Mouse (Mus musculus): ENCODE measurements around the gene Nfe2l2. TPM values are rescaled to one million over a fixed set of nuclear protein-coding genes. Genes with fewer than 3 reads are reported as not detected.
"Not testable (repeated sequence)": the region's sequence is repeated elsewhere in the genome, so short reads cannot be mapped to it uniquely, and the experiment has no call there.

Nfe2l2 gene
- polyA plus RNA-seq, 1 experiment from 2014 or later = 58.3 TPM

- no peak overlapping the region for H3K9ac ChIP-seq (ENCODE audit: low read length)
- H3K4me3 ChIP-seq (ENCODE audit: low read length) = no peak overlapping the region
- ATAC-seq (replicated peaks; ENCODE audit: extremely low read depth, insufficient read depth, low FRiP score) = no peak
- no peaks in the 10 kb centered on the region for H3K36me3 ChIP-seq (ENCODE audit: control insufficient read depth, insufficient read depth)
- WGBS = 75% methylated on average over 1 of the region's 1 CpGs
- H3K9me3 ChIP-seq (replicated peaks; ENCODE audit: control insufficient read depth, low read length) = no peaks in the 10 kb centered on the region
- peaks cover 4% of the 10 kb centered on the region; the same call in 1 of the 2 replicates for H3K4me1 ChIP-seq (ENCODE audit: control insufficient read depth, insufficient read depth, low read length)
- no peak overlapping the region for H3K27ac ChIP-seq (ENCODE audit: low read length)
- H3K27me3 ChIP-seq (ENCODE audit: control insufficient read depth, insufficient read depth, low read length) = no peaks in the 10 kb centered on the region
- no peak overlapping the region for H3K4me2 ChIP-seq (ENCODE audit: low read depth, low read length)
Observed at GRCm38 (mm10) chr2:75650437-75650836, 54.0 kb downstream of the Nfe2l2 start.

DNA sequence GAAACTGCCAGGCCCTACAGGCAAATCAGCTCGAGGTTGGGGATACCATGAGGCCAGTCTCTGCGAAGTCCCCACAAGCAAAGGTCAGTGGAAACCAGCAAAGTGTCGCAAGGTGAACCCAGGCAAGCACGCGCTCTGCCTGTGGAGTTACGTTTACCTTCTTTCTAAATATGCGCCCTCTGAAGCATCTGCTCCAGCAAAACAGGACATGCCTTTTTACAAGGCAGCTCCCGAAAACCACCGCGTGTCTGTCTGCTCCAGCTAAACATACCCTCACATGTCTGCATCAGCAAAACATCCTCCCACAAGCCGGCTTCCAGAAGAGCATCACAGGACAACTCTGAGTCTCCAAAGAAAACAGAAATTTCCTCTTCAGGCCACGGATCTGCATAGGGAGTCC is 59.2 kb downstream of the Nfe2l2 start:
- ATAC-seq (replicated peaks; ENCODE audit: extremely low read depth, insufficient read depth, low FRiP score) = no peak
- 0 out of 2 replicates have a peak, but pooled peaks cover 2% of the 10 kb centered on the region for H3K9me3 ChIP-seq (replicated peaks; ENCODE audit: control insufficient read depth, low read length)
- no peak overlapping the region for H3K4me2 ChIP-seq (ENCODE audit: low read depth, low read length)
- peaks cover 10% of the 10 kb centered on the region for H3K4me1 ChIP-seq (ENCODE audit: control insufficient read depth, insufficient read depth, low read length)
- H3K36me3 ChIP-seq (ENCODE audit: control insufficient read depth, insufficient read depth) = no peaks in the 10 kb centered on the region
- no peak overlapping the region for H3K27ac ChIP-seq (ENCODE audit: low read length)
- 92% methylated on average over 12 of the region's 12 CpGs for WGBS
- H3K9ac ChIP-seq (ENCODE audit: low read length) = no peak overlapping the region
- no peaks in the 10 kb centered on the region for H3K27me3 ChIP-seq (ENCODE audit: control insufficient read depth, insufficient read depth, low read length)
- no peak overlapping the region for H3K4me3 ChIP-seq (ENCODE audit: low read length)

DNA sequence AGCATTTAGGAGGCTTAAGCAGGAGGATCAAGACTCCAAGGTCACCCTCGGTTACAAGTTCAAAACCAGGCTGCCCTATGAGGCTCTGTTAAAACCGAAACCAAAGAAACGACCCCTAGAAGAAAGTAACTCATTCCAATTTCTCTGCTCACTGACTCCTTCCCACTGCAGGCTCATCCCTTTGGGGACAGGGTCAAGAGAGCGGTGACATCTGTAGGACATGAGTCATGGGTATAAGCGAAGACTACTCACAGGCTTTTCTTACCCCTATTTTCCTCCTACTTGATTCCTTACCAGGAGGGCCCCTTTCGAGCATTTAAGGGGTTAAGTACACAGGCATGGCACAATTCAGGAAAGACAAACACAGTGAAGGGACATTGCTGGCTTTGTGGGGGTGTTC is 60.5 kb downstream of the Nfe2l2 start:
- no peaks in the 10 kb centered on the region for H3K27me3 ChIP-seq (ENCODE audit: control insufficient read depth, insufficient read depth, low read length)
- 80% methylated on average over 6 of the region's 6 CpGs for WGBS
- no peaks in the 10 kb centered on the region for H3K36me3 ChIP-seq (ENCODE audit: control insufficient read depth, insufficient read depth)
- no peak for ATAC-seq (replicated peaks; ENCODE audit: extremely low read depth, insufficient read depth, low FRiP score)
- 0 out of 2 replicates have a peak, but pooled peaks cover 2% of the 10 kb centered on the region for H3K9me3 ChIP-seq (replicated peaks; ENCODE audit: control insufficient read depth, low read length)
- no peak overlapping the region for H3K9ac ChIP-seq (ENCODE audit: low read length)
- H3K4me1 ChIP-seq (ENCODE audit: control insufficient read depth, insufficient read depth, low read length) = peaks cover 10% of the 10 kb centered on the region
- H3K4me2 ChIP-seq (ENCODE audit: low read depth, low read length) = no peak overlapping the region
- peak overlapping the region; percentile 82; the same call in 1 of the 2 replicates for H3K27ac ChIP-seq (ENCODE audit: low read length)
- no peak overlapping the region for H3K4me3 ChIP-seq (ENCODE audit: low read length)

DNA sequence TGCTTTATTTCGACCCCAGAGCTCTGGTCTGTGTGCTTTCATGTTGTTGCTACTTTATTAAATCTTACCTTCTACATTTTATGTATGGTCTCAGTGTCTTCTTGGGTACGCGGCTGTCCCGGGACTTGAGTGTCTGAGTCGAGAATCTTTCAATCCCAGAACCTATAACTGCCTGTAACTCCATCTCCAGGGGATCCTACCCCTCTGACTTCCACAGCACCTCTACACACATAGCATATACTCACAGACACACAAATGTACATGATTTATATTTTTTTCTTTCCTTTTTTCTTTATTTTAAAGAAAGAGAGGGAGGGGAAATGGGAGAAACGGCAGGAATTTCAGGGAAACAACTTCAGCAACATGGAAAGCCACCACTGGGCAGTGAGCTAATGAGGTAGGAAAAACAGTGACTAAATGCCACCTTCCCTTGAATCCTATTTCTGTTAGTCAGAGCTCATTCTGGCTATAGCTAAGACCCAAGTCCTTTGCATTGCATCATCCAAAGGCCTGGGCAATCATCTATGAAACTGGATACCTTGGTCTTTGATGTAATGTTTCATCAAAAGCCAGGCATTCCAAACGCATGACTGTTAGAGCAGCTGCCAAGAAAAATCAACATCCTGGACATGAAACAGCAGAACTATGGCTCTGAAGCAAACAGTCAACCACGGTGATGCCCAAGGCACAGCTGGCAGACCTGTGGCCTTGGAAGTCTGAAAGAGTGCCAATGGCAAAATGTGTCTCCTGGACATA is 61.5 kb downstream of the Nfe2l2 start:
- Histone ChIP-seq H3K27me3 (ENCODE audit: control insufficient read depth, insufficient read depth, low read length) (no peaks in the 10 kb centered on the region), H3K4me3 (ENCODE audit: low read length) (no peak overlapping the region), H3K27ac (ENCODE audit: low read length) (peak overlapping the region; percentile 82), H3K9me3 (replicated peaks; ENCODE audit: control insufficient read depth, low read length) (0 out of 2 replicates have a peak, but pooled peaks cover 2% of the 10 kb centered on the region), H3K4me1 (ENCODE audit: control insufficient read depth, insufficient read depth, low read length) (peaks cover 10% of the 10 kb centered on the region), H3K4me2 (ENCODE audit: low read depth, low read length) (no peak overlapping the region), H3K36me3 (ENCODE audit: control insufficient read depth, insufficient read depth) (no peaks in the 10 kb centered on the region), H3K9ac (ENCODE audit: low read length) (no peak overlapping the region)
- ATAC-seq (replicated peaks; ENCODE audit: extremely low read depth, insufficient read depth, low FRiP score) = peak; percentile 83
- 66% methylated on average over 8 of the region's 8 CpGs for WGBS

DNA sequence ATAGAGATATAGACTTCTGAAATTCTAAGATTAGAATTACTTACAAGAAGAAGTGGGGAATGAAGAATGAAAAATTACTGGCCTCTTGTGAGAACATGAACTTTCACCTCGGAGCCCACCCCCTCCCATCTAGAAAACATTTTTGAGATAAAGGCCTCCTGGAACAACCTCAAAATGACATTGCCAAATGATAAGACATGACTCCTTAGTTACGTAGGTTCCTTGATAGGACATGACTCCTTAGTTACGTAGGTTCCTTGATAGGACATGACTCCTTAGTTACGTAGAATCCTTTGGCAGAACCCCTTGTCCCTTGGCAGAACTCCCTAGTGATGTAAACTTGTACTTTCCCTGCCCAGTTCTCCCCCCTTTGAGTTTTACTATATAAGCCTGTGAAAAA is 62.1 kb downstream of the Nfe2l2 start:
- H3K9ac ChIP-seq (ENCODE audit: low read length); H3K9me3 ChIP-seq (replicated peaks; ENCODE audit: control insufficient read depth, low read length); H3K4me2 ChIP-seq (ENCODE audit: low read depth, low read length); H3K4me1 ChIP-seq (ENCODE audit: control insufficient read depth, insufficient read depth, low read length); ATAC-seq (replicated peaks; ENCODE audit: extremely low read depth, insufficient read depth, low FRiP score); H3K36me3 ChIP-seq (ENCODE audit: control insufficient read depth, insufficient read depth); H3K27ac ChIP-seq (ENCODE audit: low read length); H3K27me3 ChIP-seq (ENCODE audit: control insufficient read depth, insufficient read depth, low read length); H3K4me3 ChIP-seq (ENCODE audit: low read length): not testable (repeated sequence)
- 39% methylated on average over 4 of the region's 4 CpGs for WGBS

DNA sequence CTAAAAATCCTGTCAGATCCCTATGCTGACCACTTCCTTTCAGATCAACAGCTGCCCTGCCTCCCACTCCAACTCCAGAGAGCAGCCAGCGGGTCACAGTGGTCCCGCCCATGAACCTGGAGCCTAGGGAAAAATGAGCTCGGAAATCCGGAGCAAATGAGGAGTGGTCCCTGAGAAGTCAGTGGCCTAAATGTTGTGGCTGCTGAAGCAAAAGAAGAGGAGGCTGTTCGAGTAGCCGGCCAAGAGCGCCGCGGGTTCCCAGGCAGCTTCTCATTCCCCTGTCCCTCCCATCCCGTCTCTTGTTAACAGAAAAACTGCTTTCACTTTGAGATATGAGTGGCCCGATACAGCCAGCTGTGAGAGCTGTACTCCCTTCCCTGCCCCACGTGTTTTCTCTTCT is 64.9 kb downstream of the Nfe2l2 start:
- H3K27ac ChIP-seq (ENCODE audit: low read length) = peak overlapping the region; percentile 75
- H3K4me1 ChIP-seq (ENCODE audit: control insufficient read depth, insufficient read depth, low read length); H3K27me3 ChIP-seq (ENCODE audit: control insufficient read depth, insufficient read depth, low read length); H3K36me3 ChIP-seq (ENCODE audit: control insufficient read depth, insufficient read depth); H3K9ac ChIP-seq (ENCODE audit: low read length); ATAC-seq (replicated peaks; ENCODE audit: extremely low read depth, insufficient read depth, low FRiP score); H3K9me3 ChIP-seq (replicated peaks; ENCODE audit: control insufficient read depth, low read length): not testable (repeated sequence)
- 4% methylated on average over 11 of the region's 12 CpGs for WGBS
- peak overlapping the region; percentile 38 for H3K4me2 ChIP-seq (ENCODE audit: low read depth, low read length)
- peak overlapping the region; percentile 28; the same call in 1 of the 2 replicates for H3K4me3 ChIP-seq (ENCODE audit: low read length)

- H3K9ac ChIP-seq (ENCODE audit: low read length); ATAC-seq (replicated peaks; ENCODE audit: extremely low read depth, insufficient read depth, low FRiP score); H3K4me1 ChIP-seq (ENCODE audit: control insufficient read depth, insufficient read depth, low read length); H3K9me3 ChIP-seq (replicated peaks; ENCODE audit: control insufficient read depth, low read length); H3K4me3 ChIP-seq (ENCODE audit: low read length); H3K27me3 ChIP-seq (ENCODE audit: control insufficient read depth, insufficient read depth, low read length); H3K36me3 ChIP-seq (ENCODE audit: control insufficient read depth, insufficient read depth); H3K4me2 ChIP-seq (ENCODE audit: low read depth, low read length): not testable (repeated sequence)
- peak overlapping the region; percentile 25; the same call in 1 of the 2 replicates for H3K27ac ChIP-seq (ENCODE audit: low read length)
- 89% methylated on average over 6 of the region's 6 CpGs for WGBS
Observed at GRCm38 (mm10) chr2:75637822-75638221, 66.6 kb downstream of the Nfe2l2 start.

DNA sequence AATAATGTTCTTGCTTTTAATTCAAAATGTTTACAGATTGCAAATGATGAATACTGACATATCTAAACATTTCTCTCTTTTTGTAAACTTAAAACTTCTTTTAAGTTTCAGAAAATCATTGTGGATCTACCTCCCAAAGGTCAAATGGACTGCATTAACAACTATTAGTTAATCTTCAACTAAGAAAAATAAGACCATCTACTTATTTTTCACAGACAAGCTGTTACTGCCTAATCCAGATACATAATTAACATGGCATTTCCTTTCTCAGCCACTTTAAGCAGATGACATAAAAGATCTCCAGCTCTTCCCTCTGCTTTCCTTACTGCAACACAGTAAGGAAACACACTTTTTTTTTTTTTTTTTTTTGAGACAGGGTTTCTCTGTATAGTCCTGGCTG is 67.1 kb downstream of the Nfe2l2 start:
- no peak for ATAC-seq (replicated peaks; ENCODE audit: extremely low read depth, insufficient read depth, low FRiP score)
- no peaks in the 10 kb centered on the region; the same call in 1 of the 2 replicates for H3K4me1 ChIP-seq (ENCODE audit: control insufficient read depth, insufficient read depth, low read length)
- no peaks in the 10 kb centered on the region for H3K27me3 ChIP-seq (ENCODE audit: control insufficient read depth, insufficient read depth, low read length)
- H3K9me3 ChIP-seq (replicated peaks; ENCODE audit: control insufficient read depth, low read length) = no peaks in the 10 kb centered on the region
- H3K36me3 ChIP-seq (ENCODE audit: control insufficient read depth, insufficient read depth) = no peaks in the 10 kb centered on the region
- H3K9ac ChIP-seq (ENCODE audit: low read length) = no peak overlapping the region
- no peak overlapping the region for H3K4me2 ChIP-seq (ENCODE audit: low read depth, low read length)
- no peak overlapping the region; the same call in 1 of the 2 replicates for H3K27ac ChIP-seq (ENCODE audit: low read length)
- no peak overlapping the region for H3K4me3 ChIP-seq (ENCODE audit: low read length)

DNA sequence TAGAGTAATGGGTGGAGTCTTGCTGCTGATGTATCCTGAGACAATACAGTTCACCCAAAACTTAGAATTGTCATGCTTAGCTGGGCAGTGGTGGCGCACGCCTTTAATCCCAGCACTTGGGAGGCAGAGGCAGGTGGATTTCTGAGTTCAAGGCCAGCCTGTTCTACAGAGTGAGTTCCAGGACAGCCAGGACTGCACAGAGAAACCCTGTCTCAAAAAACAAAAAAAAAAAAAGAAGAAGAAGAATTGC is 67.5 kb downstream of the Nfe2l2 start:
- not testable (repeated sequence) for H3K4me1 ChIP-seq (ENCODE audit: control insufficient read depth, insufficient read depth, low read length); H3K9ac ChIP-seq (ENCODE audit: low read length); H3K4me3 ChIP-seq (ENCODE audit: low read length); H3K9me3 ChIP-seq (replicated peaks; ENCODE audit: control insufficient read depth, low read length); H3K4me2 ChIP-seq (ENCODE audit: low read depth, low read length); H3K27ac ChIP-seq (ENCODE audit: low read length); H3K27me3 ChIP-seq (ENCODE audit: control insufficient read depth, insufficient read depth, low read length); H3K36me3 ChIP-seq (ENCODE audit: control insufficient read depth, insufficient read depth); ATAC-seq (replicated peaks; ENCODE audit: extremely low read depth, insufficient read depth, low FRiP score)
- WGBS = 91% methylated on average over 2 of the region's 2 CpGs

All from heart, embryonic 16.5 days (tissue).